Mouse (Mus musculus) frontal cortex, adult (tissue): ENCODE measurements around the gene Gp9.
"Not testable (repeated sequence)": the region's sequence is repeated elsewhere in the genome, so short reads cannot be mapped to it uniquely, and the experiment has no call there.

Experiments used
- ATAC-seq: cut with Nextera tagmentation; 2 replicates; pipeline ENCODE4 v1.9.2; 2017; ENCODE audit warnings: mild to moderate bottlenecking, moderate library complexity, mixed read lengths; ENCODE audit not compliant: low TSS enrichment

Gp9 gene

GRCm38 (mm10) chr6:87750184-87750910 lies 27.5 kb upstream of the Gp9 start:
- ATAC-seq: no peak

GRCm38 (mm10) chr6:87751574-87751973 lies 26.3 kb upstream of the Gp9 start:
- no peak for ATAC-seq

GRCm38 (mm10) chr6:87755196-87755595 lies 22.7 kb upstream of the Gp9 start:
- no peak for ATAC-seq

- no peak for ATAC-seq
Observed at GRCm38 (mm10) chr6:87756896-87757295, 21.0 kb upstream of the Gp9 start.

- ATAC-seq: no peak
Observed at GRCm38 (mm10) chr6:87759404-87759803, 18.5 kb upstream of the Gp9 start.

- no peak for ATAC-seq
Observed at GRCm38 (mm10) chr6:87759850-87760249, 18.0 kb upstream of the Gp9 start.

- ATAC-seq: no peak
Observed at GRCm38 (mm10) chr6:87762161-87762560, 15.7 kb upstream of the Gp9 start.

GRCm38 (mm10) chr6:87763376-87764280 lies 14.2 kb upstream of the Gp9 start:
- peak; percentile 55; the same call in 1 of the 2 replicates for ATAC-seq

GRCm38 (mm10) chr6:87764296-87764695 lies 13.6 kb upstream of the Gp9 start:
- not testable (repeated sequence) for ATAC-seq

GRCm38 (mm10) chr6:87770626-87771025 lies 7.2 kb upstream of the Gp9 start:
- ATAC-seq: no peak

GRCm38 (mm10) chr6:87774466-87774865 lies 3.4 kb upstream of the Gp9 start:
- ATAC-seq: no peak

GRCm38 (mm10) chr6:87774909-87775308 lies 3.0 kb upstream of the Gp9 start:
- ATAC-seq: no peak

GRCm38 (mm10) chr6:87775588-87776245 lies 2.2 kb upstream of the Gp9 start:
- ATAC-seq: no peak

- no peak for ATAC-seq
Observed at GRCm38 (mm10) chr6:87776663-87777062, 1.2 kb upstream of the Gp9 start.

- no peak for ATAC-seq
Observed at GRCm38 (mm10) chr6:87778294-87779173, 662 bp downstream of the Gp9 start.

- no peak for ATAC-seq
Observed at GRCm38 (mm10) chr6:87779174-87780165, 1.6 kb downstream of the Gp9 start.

GRCm38 (mm10) chr6:87780546-87781301 lies 2.9 kb downstream of the Gp9 start:
- ATAC-seq: peak; percentile 74

GRCm38 (mm10) chr6:87784033-87784432 lies 6.2 kb downstream of the Gp9 start:
- no peak for ATAC-seq

- no peak for ATAC-seq
Observed at GRCm38 (mm10) chr6:87786621-87787020, 8.7 kb downstream of the Gp9 start.
